Mouse (Mus musculus) hindbrain, embryonic 14.5 days (tissue): ENCODE measurements at regions not wholly inside any gene's neighbourhood (a gene's known extent, or its start where the extent isn't known, plus 50 kb on each side); places are given as distances from the start of the nearest gene placed in this dataset.

Source experiments
- ATAC-seq: fragments of 200-750 bp; cut with Nextera tagmentation; 2 replicates; pipeline ENCODE4 v1.8.0; 2017; ENCODE audit warnings: moderate number of reproducible peaks, mild to moderate bottlenecking, moderate TSS enrichment, moderate library complexity; ENCODE audit not compliant: low FRiP score
- DNase-seq: peaks from one replicate; pipeline ENCODE4 v3.0.0-alpha.2; 2015; ENCODE audit warnings: low spot score
- H3K27ac ChIP-seq: fragments of 300-500 bp; sonication (generic); 2 replicates; pipeline ENCODE4 v1.5.1; 2014; ENCODE audit warnings: mild to moderate bottlenecking, moderate library complexity
- H3K27me3 ChIP-seq: fragments of 300-500 bp; sonication (generic); 2 replicates; pipeline ENCODE4 v1.6.1; 2014; ENCODE audit warnings: mild to moderate bottlenecking, low read length, mixed read lengths; ENCODE audit not compliant: control insufficient read depth, insufficient read depth
- H3K36me3 ChIP-seq: fragments of 300-500 bp; sonication (generic); replicated peaks from 2 replicates; pipeline ENCODE4 v1.6.1; 2014; ENCODE audit not compliant: control insufficient read depth, insufficient read depth
- H3K4me1 ChIP-seq: fragments of 300-500 bp; sonication (generic); replicated peaks from 2 replicates; pipeline ENCODE4 v1.6.1; 2014; ENCODE audit warnings: antibody characterized with exemption, low read length, mixed read lengths; ENCODE audit not compliant: control insufficient read depth, insufficient read depth
- H3K4me2 ChIP-seq: fragments of 300-500 bp; sonication (generic); replicated peaks from 2 replicates; pipeline ENCODE4 v1.6.1; 2014; ENCODE audit warnings: mild to moderate bottlenecking, moderate library complexity
- H3K4me3 ChIP-seq: fragments of 300-500 bp; sonication (generic); replicated peaks from 2 replicates; pipeline ENCODE4 v1.5.1; 2014; ENCODE audit warnings: mild to moderate bottlenecking, low read length
- H3K9ac ChIP-seq: fragments of 300-500 bp; sonication (generic); 2 replicates; pipeline ENCODE4 v1.6.1; 2014
- H3K9me3 ChIP-seq: fragments of 300-500 bp; sonication (generic); 2 replicates; pipeline ENCODE4 v1.6.1; 2016; ENCODE audit warnings: low read length; ENCODE audit not compliant: control insufficient read depth
- WGBS: fragments of 180-500 bp; shearing (Covaris S2); extraction: QIAGEN DNeasy Blood & Tissue Kit; methylation state at CpG from one replicate; pipeline ENCODE4 v1.1.7; 2014; 5-methylcytosine and 5-hydroxymethylcytosine counted together

DNA sequence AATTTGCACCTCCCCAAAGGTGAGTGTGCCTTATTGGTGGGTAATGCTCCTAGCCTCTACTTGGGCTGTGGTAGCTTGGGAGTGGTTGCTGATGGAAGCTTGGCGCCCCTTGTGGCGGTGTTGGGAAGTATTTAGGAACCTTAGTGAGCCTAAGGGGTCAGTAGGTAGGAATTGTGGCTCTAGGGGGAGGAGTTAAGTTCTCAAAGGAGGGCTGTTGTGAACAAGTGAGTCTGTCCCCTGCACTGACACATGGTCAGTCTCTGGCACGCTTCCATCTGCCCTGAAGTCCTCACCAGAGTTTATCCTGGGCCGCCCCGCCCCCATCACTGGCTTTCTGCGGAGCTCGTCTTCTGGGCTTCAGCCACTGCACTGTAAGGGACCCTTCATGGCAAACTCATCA, 364.9 kb downstream of the Agtpbp1 start:
- Histone ChIP-seq H3K9ac (no peak overlapping the region), H3K4me3 (no peak overlapping the region), H3K27me3 (no peaks in the 10 kb centered on the region), H3K27ac (no peak overlapping the region), H3K4me2 (no peak overlapping the region), H3K9me3 (no peaks in the 10 kb centered on the region), H3K4me1 (no peaks in the 10 kb centered on the region), H3K36me3 (no peaks in the 10 kb centered on the region)
- WGBS, result 27% methylated on average over 7 of the region's 7 CpGs
- DNase-seq, result no peak
- no peak for ATAC-seq

DNA sequence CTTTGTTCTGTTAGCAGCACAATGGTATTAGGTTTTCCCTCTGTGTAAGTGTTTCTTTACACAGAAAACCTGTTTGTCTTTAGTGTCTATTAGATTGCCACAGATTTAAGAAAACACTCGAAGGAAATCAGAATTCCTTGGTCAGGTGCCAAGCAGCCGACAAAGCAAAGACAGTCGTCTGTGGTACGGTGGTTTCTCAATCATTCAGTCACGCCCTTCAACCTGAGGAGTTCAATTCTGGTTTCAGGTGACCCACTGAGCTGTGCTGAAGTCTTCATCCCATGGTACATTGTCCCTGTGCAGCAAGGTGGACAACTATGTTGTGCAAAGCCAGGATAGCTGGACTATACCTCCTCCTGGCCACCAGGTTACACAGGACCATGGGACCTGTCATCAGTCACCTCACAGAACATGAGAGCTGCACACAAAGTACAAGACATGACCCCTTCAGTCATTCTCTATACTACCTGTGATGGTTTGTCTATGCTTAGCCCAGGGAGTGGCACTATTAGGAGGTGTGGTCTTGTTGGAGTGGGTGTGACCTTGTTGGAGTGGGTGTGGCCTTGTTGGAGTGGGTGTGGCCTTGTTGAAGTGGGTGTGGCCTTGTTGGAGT, 368.2 kb downstream of the Agtpbp1 start:
- Histone ChIP-seq H3K27me3 (no peaks in the 10 kb centered on the region), H3K4me3 (no peak overlapping the region), H3K36me3 (no peaks in the 10 kb centered on the region), H3K4me2 (no peak overlapping the region), H3K4me1 (no peaks in the 10 kb centered on the region), H3K9ac (no peak overlapping the region), H3K9me3 (no peaks in the 10 kb centered on the region), H3K27ac (no peak overlapping the region)
- DNase-seq, result no peak
- ATAC-seq, result no peak
- WGBS, result 69% methylated on average over 5 of the region's 5 CpGs

DNA sequence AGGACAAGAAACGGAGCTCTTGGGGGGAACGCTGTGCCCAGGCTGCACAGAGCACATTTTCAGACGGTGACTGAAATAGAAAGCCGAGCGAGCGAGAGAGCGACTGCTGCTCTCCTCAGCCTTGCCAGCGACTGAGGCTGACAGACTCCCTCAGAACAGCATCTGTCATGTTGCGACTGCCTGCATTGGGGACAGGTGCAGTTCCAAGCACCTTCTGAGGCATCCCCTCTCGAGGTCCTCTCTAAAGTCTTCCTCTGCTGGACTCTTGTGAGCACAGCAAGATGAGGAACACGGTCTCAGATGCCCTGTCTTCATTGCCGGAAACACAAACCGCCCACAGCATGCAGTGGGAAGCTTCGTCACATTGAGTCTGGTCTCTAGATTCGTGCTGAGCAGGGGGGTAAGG, 372.7 kb downstream of the Agtpbp1 start:
- Histone ChIP-seq H3K36me3 (no peaks in the 10 kb centered on the region), H3K9me3 (no peaks in the 10 kb centered on the region), H3K4me1 (no peaks in the 10 kb centered on the region), H3K27ac (no peak overlapping the region), H3K4me2 (no peak overlapping the region), H3K9ac (no peak overlapping the region), H3K4me3 (no peak overlapping the region), H3K27me3 (no peaks in the 10 kb centered on the region)
- DNase-seq (no peak), ATAC-seq (no peak)
- WGBS, result 84% methylated on average over 15 of the region's 15 CpGs

DNA sequence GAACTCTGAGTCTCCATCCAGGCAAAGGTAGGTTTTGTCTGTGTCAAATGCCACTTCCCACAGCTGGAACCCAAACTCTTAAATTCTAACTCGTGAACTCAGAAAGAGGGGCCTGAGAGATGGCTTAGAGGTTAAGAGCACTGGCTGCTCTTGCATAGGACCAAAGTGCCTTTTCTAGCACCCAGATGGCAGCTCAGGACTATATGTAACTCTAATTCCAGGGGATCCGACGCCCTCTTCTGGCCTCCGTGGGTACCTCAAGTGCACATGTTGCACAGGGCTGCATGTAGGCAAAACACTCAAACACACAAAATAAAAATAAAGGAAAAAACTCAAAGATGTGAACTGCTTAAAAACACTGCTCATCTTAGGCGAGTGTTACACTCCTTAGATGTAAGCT, 374.2 kb downstream of the Agtpbp1 start:
- Histone ChIP-seq H3K4me2 (no peak overlapping the region), H3K36me3 (no peaks in the 10 kb centered on the region), H3K4me3 (no peak overlapping the region), H3K27ac (no peak overlapping the region), H3K27me3 (no peaks in the 10 kb centered on the region), H3K9ac (no peak overlapping the region), H3K9me3 (no peaks in the 10 kb centered on the region), H3K4me1 (no peaks in the 10 kb centered on the region)
- no peak for ATAC-seq
- 55% methylated on average over 5 of the region's 5 CpGs for WGBS
- DNase-seq, result no peak

DNA sequence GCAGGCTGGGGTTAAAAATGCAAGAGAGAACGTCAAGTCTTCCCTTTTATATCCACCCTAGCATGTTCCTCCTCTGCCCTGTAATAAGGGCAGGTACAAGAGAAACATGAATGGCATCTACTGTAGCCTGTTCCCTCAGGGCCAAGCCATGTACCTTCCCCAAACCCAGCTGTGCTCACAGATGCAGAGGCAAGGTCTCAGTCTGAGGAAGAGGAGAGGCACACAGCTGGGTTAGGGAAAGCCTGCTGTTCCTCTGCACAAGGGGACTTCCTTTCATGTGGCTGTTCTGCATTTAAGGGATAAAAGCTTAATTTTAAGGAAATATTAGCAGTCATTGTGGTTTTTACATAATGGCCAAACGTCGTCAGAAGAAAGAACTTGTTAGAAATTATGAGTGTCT, 378.8 kb downstream of the Agtpbp1 start:
- H3K9ac ChIP-seq, result no peak overlapping the region
- ATAC-seq, result no peak
- 89% methylated on average over 3 of the region's 3 CpGs for WGBS
- H3K9me3 ChIP-seq, result no peaks in the 10 kb centered on the region
- DNase-seq, result no peak
- H3K4me3 ChIP-seq, result no peak overlapping the region
- no peak overlapping the region for H3K4me2 ChIP-seq
- H3K27me3 ChIP-seq, result no peaks in the 10 kb centered on the region
- no peak overlapping the region for H3K27ac ChIP-seq
- no peaks in the 10 kb centered on the region for H3K4me1 ChIP-seq
- no peaks in the 10 kb centered on the region for H3K36me3 ChIP-seq

DNA sequence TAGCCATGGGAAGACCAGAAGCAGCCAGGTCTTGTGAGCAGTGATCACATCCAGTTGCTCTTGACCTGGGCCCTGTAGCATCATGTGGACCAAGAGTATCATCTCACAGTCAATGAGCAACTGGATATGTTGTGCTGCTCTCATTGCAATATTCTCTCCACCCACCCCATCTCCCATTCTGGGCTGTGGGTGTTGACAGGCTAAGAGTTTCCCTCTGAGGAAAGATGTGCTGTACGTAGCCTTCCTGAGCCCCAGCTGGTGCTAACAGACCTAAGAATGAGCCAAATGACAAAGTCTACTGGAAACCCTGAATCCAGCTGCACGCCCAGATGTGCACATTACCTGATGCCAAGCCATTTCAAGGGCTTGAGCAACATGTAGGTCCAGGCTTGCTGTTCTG, 380.5 kb downstream of the Agtpbp1 start:
- WGBS, result 98% methylated on average over 2 of the region's 2 CpGs
- no peaks in the 10 kb centered on the region for H3K36me3 ChIP-seq
- H3K4me2 ChIP-seq, result no peak overlapping the region
- H3K27me3 ChIP-seq, result no peaks in the 10 kb centered on the region
- no peaks in the 10 kb centered on the region for H3K9me3 ChIP-seq
- H3K4me1 ChIP-seq, result no peaks in the 10 kb centered on the region
- no peak for DNase-seq
- no peak overlapping the region for H3K4me3 ChIP-seq
- no peak for ATAC-seq
- H3K27ac ChIP-seq, result no peak overlapping the region
- H3K9ac ChIP-seq, result no peak overlapping the region

DNA sequence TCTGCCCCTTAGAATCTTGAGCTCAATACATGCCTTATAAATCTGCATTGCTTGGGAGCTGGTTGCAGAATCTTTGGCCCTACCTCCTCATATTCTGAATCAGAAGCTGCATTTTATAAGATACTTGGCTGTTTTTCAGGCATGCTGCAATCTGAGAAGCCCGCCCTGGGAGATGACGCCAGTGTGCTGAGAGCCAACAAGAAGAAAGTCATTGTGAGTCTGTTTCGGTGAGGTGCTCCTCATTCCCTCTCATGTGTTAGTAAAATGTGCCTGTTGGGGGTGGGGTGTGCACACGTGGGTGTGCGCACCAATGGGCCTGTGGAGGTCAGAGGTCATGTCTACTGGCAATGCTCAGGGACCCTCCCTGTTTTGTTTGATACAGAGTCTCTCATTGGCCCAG, 388.7 kb downstream of the Agtpbp1 start:
- H3K27me3 ChIP-seq, result no peaks in the 10 kb centered on the region
- H3K4me3 ChIP-seq, result no peak overlapping the region
- H3K4me2 ChIP-seq, result no peak overlapping the region
- H3K36me3 ChIP-seq, result no peaks in the 10 kb centered on the region
- ATAC-seq (no peak), DNase-seq (no peak)
- no peak overlapping the region for H3K9ac ChIP-seq
- H3K9me3 ChIP-seq, result no peaks in the 10 kb centered on the region
- 83% methylated on average over 5 of the region's 5 CpGs for WGBS
- no peaks in the 10 kb centered on the region for H3K4me1 ChIP-seq
- H3K27ac ChIP-seq, result no peak overlapping the region

DNA sequence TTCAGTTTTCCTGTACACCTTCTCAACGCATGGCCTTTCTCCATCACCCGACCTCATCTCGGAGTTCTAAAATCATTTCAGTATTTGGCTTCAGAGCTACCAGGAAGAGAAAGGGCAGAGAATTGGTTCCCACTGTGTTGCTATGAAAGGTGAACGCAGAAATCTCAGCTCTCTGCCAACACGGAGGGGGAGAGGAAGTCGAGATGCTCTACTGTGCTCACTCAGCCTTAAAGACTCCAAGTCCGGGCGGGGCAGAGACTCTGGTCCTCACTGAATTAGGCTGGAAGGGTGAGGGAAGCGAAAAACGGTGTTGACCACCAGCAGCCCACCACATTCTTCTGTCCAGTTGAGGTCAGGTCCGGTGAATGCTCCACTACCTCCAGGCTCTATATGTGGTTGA, 382.1 kb downstream of the Ntrk2 start:
- no peaks in the 10 kb centered on the region for H3K4me1 ChIP-seq
- WGBS, result 85% methylated on average over 11 of the region's 11 CpGs
- no peaks in the 10 kb centered on the region for H3K36me3 ChIP-seq
- H3K9ac ChIP-seq, result no peak overlapping the region
- H3K9me3 ChIP-seq, result 0 out of 2 replicates have a peak, but pooled peaks cover 6% of the 10 kb centered on the region
- H3K27ac ChIP-seq, result no peak overlapping the region
- H3K4me3 ChIP-seq, result no peak overlapping the region
- ATAC-seq (no peak), DNase-seq (no peak)
- no peak overlapping the region for H3K4me2 ChIP-seq
- no peaks in the 10 kb centered on the region for H3K27me3 ChIP-seq
